Mouse (Mus musculus) stomach, postnatal 0 days (tissue): Measurements from ENCODE around the gene Celf5. TPM values are rescaled to one million over a fixed set of nuclear protein-coding genes. Genes with fewer than 3 reads are reported as not detected.
A peak's percentile ranks its signal among the peaks of the same experiment; 100 is the strongest.

Source experiments
- ATAC-seq: fragments of 200-750 bp; cut with Nextera tagmentation; 2 replicates; pipeline ENCODE4 v1.8.0; 2017; ENCODE audit not compliant: low FRiP score, low TSS enrichment
- DNase-seq: peaks from one replicate; pipeline ENCODE4 v3.0.0-alpha.2; 2016; ENCODE audit warnings: low spot score
- H3K27ac ChIP-seq: fragments of 300-500 bp; sonication (generic); replicated peaks from 2 replicates; pipeline ENCODE4 v1.5.1; 2014; ENCODE audit warnings: mild to moderate bottlenecking, control low read depth
- H3K27me3 ChIP-seq: fragments of 300-500 bp; sonication (generic); 2 replicates; pipeline ENCODE4 v1.6.1; 2014; ENCODE audit warnings: low read length; ENCODE audit not compliant: control insufficient read depth, insufficient read depth
- H3K36me3 ChIP-seq: fragments of 300-500 bp; sonication (generic); 2 replicates; pipeline ENCODE4 v1.6.1; 2014; ENCODE audit warnings: low read length, mixed read lengths; ENCODE audit not compliant: control insufficient read depth, insufficient read depth
- H3K4me1 ChIP-seq: fragments of 300-500 bp; sonication (generic); replicated peaks from 2 replicates; pipeline ENCODE4 v1.6.1; 2014; ENCODE audit warnings: antibody characterized with exemption; ENCODE audit not compliant: control insufficient read depth, insufficient read depth
- H3K4me2 ChIP-seq: fragments of 300-500 bp; sonication (generic); replicated peaks from 2 replicates; pipeline ENCODE4 v1.6.1; 2014; ENCODE audit warnings: low read depth, mild to moderate bottlenecking, control low read depth, moderate library complexity
- H3K4me3 ChIP-seq: fragments of 300-500 bp; sonication (generic); 2 replicates; pipeline ENCODE4 v1.5.1; 2014; ENCODE audit warnings: low read depth, low read length, control low read depth
- H3K9ac ChIP-seq: fragments of 300-500 bp; sonication (generic); 2 replicates; pipeline ENCODE4 v1.6.1; 2014; ENCODE audit warnings: mild to moderate bottlenecking, low read length, control low read depth, mixed read lengths
- H3K9me3 ChIP-seq: fragments of 300-500 bp; sonication (generic); 2 replicates; pipeline ENCODE4 v1.6.1; 2016; ENCODE audit warnings: low read length; ENCODE audit not compliant: control insufficient read depth
- CTCF ChIP-seq: IDR thresholded peaks from 2 replicates; pipeline ENCODE4 v1.5.1; 2016; ENCODE audit warnings: antibody characterized with exemption, low read depth, mild to moderate bottlenecking, moderate library complexity
- EP300 ChIP-seq: optimal IDR thresholded peaks from 2 replicates; pipeline ENCODE3; 2016; ENCODE audit warnings: antibody characterized with exemption
- WGBS: fragments of 180-500 bp; shearing (Covaris S2); extraction: QIAGEN DNeasy Blood & Tissue Kit; methylation state at CpG from one replicate; pipeline ENCODE4 v1.1.7; 2014; 5-methylcytosine and 5-hydroxymethylcytosine counted together
- polyA plus RNA-seq: library from polyadenylated mRNA; unstranded; fragments of >200 nt; fragmentation: Nextera tagmentation; extraction: Ambion mirVana; gene quantifications from 2 replicates; pipeline ENCODE4 v1.2.1, GENCODE M21; 2015

Gene Celf5
- polyA plus RNA-seq, 1 experiment from 2014 or later, result 0.62 TPM

DNA sequence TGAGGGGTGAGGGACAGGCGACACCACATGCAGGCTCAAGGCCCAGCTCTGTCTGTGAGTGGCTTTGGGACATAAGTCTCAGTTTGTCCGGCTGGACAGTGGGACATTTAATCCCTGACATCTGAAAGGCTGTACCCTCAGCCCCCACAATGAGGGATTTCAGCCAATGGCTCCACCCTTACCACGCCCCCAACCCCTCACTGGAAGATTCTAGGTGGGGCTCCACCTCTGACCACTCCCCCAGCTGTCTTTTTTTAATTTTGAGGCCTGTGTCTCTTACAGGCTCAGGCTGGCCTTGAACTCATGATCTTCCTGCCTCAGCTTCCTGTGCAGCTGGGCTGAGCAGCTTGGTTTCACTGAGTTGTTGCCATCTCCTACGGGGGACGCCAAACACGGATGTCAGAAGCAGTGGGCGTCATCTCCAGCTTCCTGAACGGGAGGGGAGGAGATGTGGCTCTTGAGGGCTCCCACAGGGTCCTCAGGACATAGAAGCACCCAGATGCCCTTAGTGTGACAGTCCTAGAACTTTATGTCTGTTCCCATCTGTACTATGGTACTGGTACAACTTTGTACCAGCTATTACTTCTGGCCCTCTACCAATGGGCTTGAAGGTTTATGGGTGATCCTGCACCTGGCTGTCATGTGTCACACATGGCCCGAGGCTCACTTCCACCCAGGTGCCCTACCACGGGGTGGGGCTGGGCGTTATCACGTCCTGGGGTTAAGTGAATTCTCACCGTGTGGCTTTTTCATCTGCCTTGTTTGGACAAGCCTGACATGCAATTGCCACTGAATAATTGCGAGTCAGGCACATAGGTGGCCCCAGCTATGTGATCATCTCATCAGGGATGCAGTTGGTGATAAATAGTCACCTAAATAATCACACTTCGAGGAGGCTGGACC is 47.9 kb downstream of the Celf5 start:
- no peak overlapping the region for H3K4me3 ChIP-seq
- no peaks in the 10 kb centered on the region for H3K27me3 ChIP-seq
- DNase-seq, result peak; percentile 40
- H3K36me3 ChIP-seq, result no peaks in the 10 kb centered on the region
- H3K9me3 ChIP-seq, result no peaks in the 10 kb centered on the region
- WGBS, result 45% methylated on average over 15 of the region's 15 CpGs
- no peak for ATAC-seq
- no peaks in the 10 kb centered on the region for H3K4me1 ChIP-seq
- H3K4me2 ChIP-seq, result no peak overlapping the region
- no peak for TF ChIP-seq EP300
- TF ChIP-seq CTCF, result no peak
- H3K9ac ChIP-seq, result no peak overlapping the region; the same call in 1 of the 2 replicates
- H3K27ac ChIP-seq, result peak overlapping the region; percentile 45; the same call in 1 of the 2 replicates

GRCm38 (mm10) chr10:81433541-81434289 is 48.8 kb downstream of the Celf5 start:
- DNase-seq, result peak; percentile 17
- 75% methylated on average over 26 of the region's 26 CpGs for WGBS

DNA sequence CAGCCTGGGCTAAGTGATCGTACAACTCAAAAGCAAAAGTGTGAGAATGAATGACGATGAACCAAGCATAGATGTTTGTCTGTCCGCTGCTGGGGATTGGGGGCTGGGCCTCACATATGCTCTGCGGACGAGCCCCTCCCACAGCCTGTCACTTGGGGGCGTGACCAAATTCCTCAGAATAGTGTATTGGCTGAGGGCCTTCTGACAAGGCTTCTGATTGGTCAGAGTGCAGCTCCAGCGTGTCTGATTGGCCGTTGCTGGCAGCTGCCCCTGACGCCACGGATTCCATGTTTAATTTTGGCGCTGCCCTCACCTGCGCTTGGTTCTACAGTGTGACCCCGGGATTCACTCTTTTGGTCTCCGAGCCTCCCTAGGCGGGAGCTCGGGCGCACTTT is 49.6 kb downstream of the Celf5 start:
- no peaks in the 10 kb centered on the region for H3K9me3 ChIP-seq
- no peak overlapping the region for H3K4me3 ChIP-seq
- H3K27me3 ChIP-seq, result no peaks in the 10 kb centered on the region
- TF ChIP-seq EP300, result peak; percentile 98
- TF ChIP-seq CTCF, result no peak
- ATAC-seq (peak; percentile 88), DNase-seq (peak; percentile 93)
- H3K9ac ChIP-seq, result no peak overlapping the region
- H3K4me1 ChIP-seq, result no peaks in the 10 kb centered on the region
- H3K4me2 ChIP-seq, result peak overlapping the region; percentile 48
- WGBS, result 4% methylated on average over 17 of the region's 17 CpGs
- H3K36me3 ChIP-seq, result no peaks in the 10 kb centered on the region
- H3K27ac ChIP-seq, result no peak overlapping the region

More at GRCm38 (mm10) chr10:81433541-81434289, 48.8 kb downstream of the Celf5 start:
- Histone ChIP-seq H3K27ac (no peak overlapping the region), H3K4me2 (no peak overlapping the region), H3K27me3 (no peaks in the 10 kb centered on the region), H3K36me3 (no peaks in the 10 kb centered on the region), H3K9me3 (no peaks in the 10 kb centered on the region), H3K4me1 (no peaks in the 10 kb centered on the region), H3K4me3 (no peak overlapping the region), H3K9ac (no peak overlapping the region)
- TF ChIP-seq CTCF, result peak; percentile 44
- no peak for TF ChIP-seq EP300
- ATAC-seq, result no peak

GRCm38 (mm10) chr10:81432169-81432867 is 50.2 kb downstream of the Celf5 start:
- ATAC-seq, result no peak
- 63% methylated on average over 21 of the region's 21 CpGs for WGBS
- no peak for TF ChIP-seq CTCF
- no peak for TF ChIP-seq EP300
- Histone ChIP-seq H3K4me1 (no peaks in the 10 kb centered on the region), H3K4me3 (no peak overlapping the region), H3K4me2 (peak overlapping the region; percentile 32; the same call in 1 of the 2 replicates), H3K27ac (no peak overlapping the region), H3K9ac (no peak overlapping the region), H3K36me3 (no peaks in the 10 kb centered on the region), H3K27me3 (no peaks in the 10 kb centered on the region), H3K9me3 (no peaks in the 10 kb centered on the region)
- peak; percentile 12 for DNase-seq

GRCm38 (mm10) chr10:81431526-81432168 is 50.9 kb downstream of the Celf5 start:
- H3K27ac ChIP-seq, result no peak overlapping the region
- H3K4me3 ChIP-seq, result peak overlapping the region; percentile 75; the same call in 1 of the 2 replicates
- no peaks in the 10 kb centered on the region for H3K36me3 ChIP-seq
- peak overlapping the region; percentile 86 for H3K4me2 ChIP-seq
- H3K9me3 ChIP-seq, result no peaks in the 10 kb centered on the region
- H3K4me1 ChIP-seq, result no peaks in the 10 kb centered on the region
- H3K27me3 ChIP-seq, result no peaks in the 10 kb centered on the region
- TF ChIP-seq CTCF (no peak), EP300 (no peak)
- ATAC-seq (no peak), DNase-seq (peak; percentile 38)
- peak overlapping the region; percentile 81; the same call in 1 of the 2 replicates for H3K9ac ChIP-seq
- WGBS, result 21% methylated on average over 15 of the region's 15 CpGs
